Mouse (Mus musculus) cerebellum, adult 2 months (tissue): ENCODE results near the gene Pigh.

Experiments
- CTCF ChIP-seq: fragments of 200-500 bp; IDR thresholded peaks from 2 replicates; pipeline ENCODE4 v1.5.1; 2011; ENCODE audit warnings: low read depth, mild to moderate bottlenecking, control low read depth, low read length, moderate library complexity, borderline replicate concordance; ENCODE audit not compliant: insufficient read depth
- POLR2A ChIP-seq: fragments of 200-500 bp; IDR thresholded peaks from 2 replicates; pipeline ENCODE4 v1.6.1; 2011; ENCODE audit warnings: low read length, control low read depth, borderline replicate concordance; ENCODE audit not compliant: insufficient read depth

DNA sequence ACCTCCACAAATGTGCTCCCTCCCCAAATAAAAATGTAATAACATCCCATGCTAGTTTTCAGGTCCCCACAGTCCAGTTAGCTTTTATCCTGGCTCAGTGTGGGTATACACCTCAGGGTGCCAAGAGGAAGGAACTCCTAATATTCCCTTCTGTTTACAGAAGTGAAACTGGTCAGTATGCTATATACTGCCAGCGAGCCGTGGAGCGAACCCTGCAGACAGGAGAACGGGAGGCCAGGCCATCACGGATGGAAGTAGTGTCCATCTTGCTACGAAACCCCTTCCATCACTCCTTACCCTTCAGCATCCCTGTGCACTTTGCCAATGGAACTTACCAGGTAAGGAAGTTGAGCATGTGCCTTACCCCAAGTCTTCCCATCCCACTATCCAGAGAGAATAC, 16.9 kb downstream of the Pigh start:
- no peak for TF ChIP-seq POLR2A
- TF ChIP-seq CTCF: no peak
